Mouse (Mus musculus): ENCODE measurements around the gene Vps29. TPM values are rescaled to one million over a fixed set of nuclear protein-coding genes. Genes with fewer than 3 reads are reported as not detected.

The Vps29 gene
- polyA plus RNA-seq, 1 experiment from 2014 or later, result 249 TPM

DNA sequence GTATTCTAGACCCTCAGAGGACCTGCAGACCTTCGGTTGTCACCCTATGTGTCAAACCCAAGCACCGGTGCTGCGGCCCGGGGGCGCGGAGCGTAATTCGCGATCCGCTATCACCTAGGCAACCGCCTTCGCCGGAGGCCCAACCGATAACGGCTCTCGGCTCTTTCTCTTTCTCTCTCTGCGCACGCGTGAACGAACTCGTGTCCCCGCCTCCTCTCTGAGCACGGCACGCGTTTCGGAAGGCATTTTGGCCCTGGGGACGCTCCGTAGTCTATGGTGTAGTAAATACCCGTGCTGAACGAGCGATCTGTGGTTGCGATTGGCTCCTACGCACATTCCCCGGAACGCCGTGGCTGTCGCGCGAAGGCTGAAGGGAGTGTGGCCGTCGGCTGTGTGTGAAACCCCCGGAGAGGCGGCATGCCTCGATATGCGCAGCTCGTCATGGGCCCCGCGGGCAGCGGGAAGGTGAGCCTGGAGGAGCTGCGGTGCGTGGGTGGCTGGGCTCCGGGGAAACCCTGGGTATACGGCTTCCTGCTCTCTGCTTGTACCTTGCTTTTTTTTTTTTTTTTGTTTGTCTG, 18.1 kb downstream of the Vps29 start, which contains the start of gene Fam216a:
TSS of gene Fam216a (minus strand) at position 173 of the 578 bp plus-strand sequence.
- peak within 1 kb of the TSS; percentile 81 to 93 for H3K4me3 ChIP-seq (ENCODE audit: control insufficient read depth in 1 of 2, insufficient read depth in 1 of 2, low read depth in 1 of 2, low read length in 2 of 2)
- peak; percentile 89 for ATAC-seq (ENCODE audit: insufficient number of reproducible peaks, insufficient read depth, low FRiP score, low read depth)
- peak within 1 kb of the TSS; percentile 89 to 96 for H3K27ac ChIP-seq (replicated peaks in 1 of 2; ENCODE audit: control insufficient read depth in 1 of 2, insufficient read depth in 1 of 2, low read depth in 2 of 2, low read length in 2 of 2)
- H3K36me3 ChIP-seq (ENCODE audit: control insufficient read depth, insufficient read depth, low read length), result peaks cover 54% of the 10 kb centered on the region
- peak within 1 kb of the TSS; percentile 92 for H3K4me2 ChIP-seq (ENCODE audit: low read length)
- H3K27me3 ChIP-seq (ENCODE audit: control insufficient read depth, insufficient read depth, low read length), result no peaks in the 10 kb centered on the region
- H3K4me1 ChIP-seq (ENCODE audit: control insufficient read depth in 2 of 2, insufficient read depth in 2 of 2, low read length in 2 of 2), result peaks cover 2 to 16% of the 10 kb centered on the region in 2 experiments; a peak in 3 of 4 replicates
- no peaks in the 10 kb centered on the region for H3K9me3 ChIP-seq (ENCODE audit: control insufficient read depth, low read length)
- under 1% methylated on average over 53 of the region's 53 CpGs for WGBS
- H3K9ac ChIP-seq (ENCODE audit: low read length), result peak within 1 kb of the TSS; percentile 90

DNA sequence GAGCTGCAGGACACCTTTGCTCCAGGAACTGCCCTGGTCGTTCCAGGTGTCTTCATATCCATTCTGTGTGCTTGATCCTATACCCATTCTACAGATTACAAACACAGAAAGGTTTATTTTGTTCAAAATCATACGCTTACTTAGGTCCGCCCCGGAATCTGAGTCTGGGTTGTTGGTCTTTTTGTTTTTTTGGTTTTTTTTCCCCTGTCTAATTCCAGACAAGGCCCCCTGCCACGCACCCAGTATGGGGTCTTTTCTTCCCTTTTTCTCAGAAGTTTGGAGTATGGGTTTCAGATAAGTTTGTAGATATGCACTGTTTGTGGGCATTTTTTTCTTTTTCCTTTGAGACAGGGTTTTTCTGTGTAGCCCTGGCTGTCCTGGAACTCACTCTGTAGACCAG, 18.7 kb downstream of the Vps29 start:
- no peak for ATAC-seq (ENCODE audit: insufficient number of reproducible peaks, insufficient read depth, low FRiP score, low read depth)
- peak overlapping the region; percentile 92 for H3K4me2 ChIP-seq (ENCODE audit: low read length)
- H3K9me3 ChIP-seq (ENCODE audit: control insufficient read depth, low read length), result no peaks in the 10 kb centered on the region
- 6% methylated on average over 5 of the region's 5 CpGs for WGBS
- peak overlapping the region; percentile 83 to 96 for H3K27ac ChIP-seq (replicated peaks in 1 of 2; ENCODE audit: control insufficient read depth in 1 of 2, insufficient read depth in 1 of 2, low read depth in 2 of 2, low read length in 2 of 2)
- peak overlapping the region; percentile 90 for H3K9ac ChIP-seq (ENCODE audit: low read length)
- H3K36me3 ChIP-seq (ENCODE audit: control insufficient read depth, insufficient read depth, low read length), result peaks cover 48% of the 10 kb centered on the region
- H3K27me3 ChIP-seq (ENCODE audit: control insufficient read depth, insufficient read depth, low read length), result no peaks in the 10 kb centered on the region
- H3K4me3 ChIP-seq (ENCODE audit: control insufficient read depth in 1 of 2, insufficient read depth in 1 of 2, low read depth in 1 of 2, low read length in 2 of 2), result peak overlapping the region; percentile 81 to 93
- peaks cover 2 to 16% of the 10 kb centered on the region in 2 experiments; a peak in 3 of 4 replicates for H3K4me1 ChIP-seq (ENCODE audit: control insufficient read depth in 2 of 2, insufficient read depth in 2 of 2, low read length in 2 of 2)

DNA sequence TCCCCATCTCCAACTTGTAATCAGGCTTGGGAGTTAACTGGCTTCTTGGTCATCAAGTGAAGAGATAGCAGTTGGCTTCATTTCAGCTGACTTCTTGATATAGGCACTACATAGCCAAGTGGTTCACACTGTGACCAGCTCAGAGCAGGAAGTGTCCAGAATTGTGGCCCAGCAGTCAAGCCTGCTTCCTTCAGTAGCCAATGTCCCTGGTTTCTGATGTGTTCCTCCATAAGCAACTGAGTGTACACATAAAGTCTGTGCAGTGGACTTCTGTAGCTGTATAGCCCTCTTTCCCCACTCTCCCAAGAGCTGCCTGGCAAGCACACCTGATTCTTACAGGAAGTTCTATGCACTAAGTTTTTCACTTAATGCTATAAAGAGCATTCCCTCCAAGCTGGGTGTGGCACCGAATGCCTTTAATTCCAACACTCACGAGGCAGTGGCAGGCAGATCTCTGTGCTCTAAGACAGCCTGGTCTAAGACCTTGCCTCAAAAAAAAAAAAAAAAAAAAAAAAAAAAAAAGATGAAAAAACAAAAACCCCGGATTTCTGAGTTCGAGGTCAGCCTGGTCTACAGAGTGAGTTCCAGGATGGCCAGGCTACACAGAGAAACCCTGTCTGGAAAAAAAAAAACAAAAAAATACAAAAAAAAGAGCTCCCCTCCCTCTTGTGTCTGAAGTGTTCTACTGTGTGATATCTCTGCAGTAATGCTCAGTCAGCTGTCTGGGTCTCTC, 23.1 kb downstream of the Vps29 start:
- H3K9me3 ChIP-seq (ENCODE audit: control insufficient read depth, low read length), result no peaks in the 10 kb centered on the region
- no peak overlapping the region for H3K4me3 ChIP-seq (ENCODE audit: control insufficient read depth in 1 of 2, insufficient read depth in 1 of 2, low read depth in 1 of 2, low read length in 2 of 2)
- no peak for ATAC-seq (ENCODE audit: insufficient number of reproducible peaks, insufficient read depth, low FRiP score, low read depth)
- H3K4me2 ChIP-seq (ENCODE audit: low read length), result no peak overlapping the region
- H3K4me1 ChIP-seq (ENCODE audit: control insufficient read depth in 2 of 2, insufficient read depth in 2 of 2, low read length in 2 of 2), result peaks cover 2 to 11% of the 10 kb centered on the region in 2 experiments; a peak in 3 of 4 replicates
- no peaks in the 10 kb centered on the region for H3K27me3 ChIP-seq (ENCODE audit: control insufficient read depth, insufficient read depth, low read length)
- 89% methylated on average over 4 of the region's 4 CpGs for WGBS
- H3K27ac ChIP-seq (replicated peaks in 1 of 2; ENCODE audit: control insufficient read depth in 1 of 2, insufficient read depth in 1 of 2, low read depth in 2 of 2, low read length in 2 of 2), result no peak overlapping the region
- no peak overlapping the region for H3K9ac ChIP-seq (ENCODE audit: low read length)
- H3K36me3 ChIP-seq (ENCODE audit: control insufficient read depth, insufficient read depth, low read length), result peaks cover 56% of the 10 kb centered on the region

DNA sequence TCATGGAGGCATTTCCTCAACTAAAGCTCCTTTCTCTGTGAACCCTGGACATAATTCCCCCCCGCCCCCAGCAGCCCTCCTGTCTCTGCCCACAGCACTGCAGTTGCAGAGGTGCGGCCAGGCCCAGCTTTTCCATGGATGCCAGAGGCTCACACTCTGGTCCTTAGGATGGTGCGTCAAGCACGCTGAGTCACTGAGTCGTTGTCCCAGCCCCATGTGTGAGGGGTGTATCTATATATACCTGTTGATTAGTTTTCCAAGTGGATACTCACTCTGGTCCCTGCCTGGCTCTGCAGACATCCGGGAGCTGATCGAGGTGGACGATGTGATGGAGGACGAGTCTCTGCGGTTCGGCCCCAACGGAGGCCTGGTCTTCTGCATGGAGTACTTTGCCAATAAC, 24.0 kb downstream of the Vps29 start:
- Histone ChIP-seq H3K36me3 (ENCODE audit: control insufficient read depth, insufficient read depth, low read length) (peaks cover 63% of the 10 kb centered on the region), H3K4me2 (ENCODE audit: low read length) (no peak overlapping the region), H3K9ac (ENCODE audit: low read length) (no peak overlapping the region), H3K4me1 (ENCODE audit: control insufficient read depth in 2 of 2, insufficient read depth in 2 of 2, low read length in 2 of 2) (peaks cover 0 to 7% of the 10 kb centered on the region in 2 experiments; a peak in 1 of 4 replicates), H3K27ac (replicated peaks in 1 of 2; ENCODE audit: control insufficient read depth in 1 of 2, insufficient read depth in 1 of 2, low read depth in 2 of 2, low read length in 2 of 2) (no peak overlapping the region), H3K27me3 (ENCODE audit: control insufficient read depth, insufficient read depth, low read length) (no peaks in the 10 kb centered on the region), H3K9me3 (ENCODE audit: control insufficient read depth, low read length) (no peaks in the 10 kb centered on the region), H3K4me3 (ENCODE audit: control insufficient read depth in 1 of 2, insufficient read depth in 1 of 2, low read depth in 1 of 2, low read length in 2 of 2) (no peak overlapping the region)
- ATAC-seq (ENCODE audit: insufficient number of reproducible peaks, insufficient read depth, low FRiP score, low read depth), result no peak
- WGBS, result 90% methylated on average over 12 of the region's 12 CpGs

DNA sequence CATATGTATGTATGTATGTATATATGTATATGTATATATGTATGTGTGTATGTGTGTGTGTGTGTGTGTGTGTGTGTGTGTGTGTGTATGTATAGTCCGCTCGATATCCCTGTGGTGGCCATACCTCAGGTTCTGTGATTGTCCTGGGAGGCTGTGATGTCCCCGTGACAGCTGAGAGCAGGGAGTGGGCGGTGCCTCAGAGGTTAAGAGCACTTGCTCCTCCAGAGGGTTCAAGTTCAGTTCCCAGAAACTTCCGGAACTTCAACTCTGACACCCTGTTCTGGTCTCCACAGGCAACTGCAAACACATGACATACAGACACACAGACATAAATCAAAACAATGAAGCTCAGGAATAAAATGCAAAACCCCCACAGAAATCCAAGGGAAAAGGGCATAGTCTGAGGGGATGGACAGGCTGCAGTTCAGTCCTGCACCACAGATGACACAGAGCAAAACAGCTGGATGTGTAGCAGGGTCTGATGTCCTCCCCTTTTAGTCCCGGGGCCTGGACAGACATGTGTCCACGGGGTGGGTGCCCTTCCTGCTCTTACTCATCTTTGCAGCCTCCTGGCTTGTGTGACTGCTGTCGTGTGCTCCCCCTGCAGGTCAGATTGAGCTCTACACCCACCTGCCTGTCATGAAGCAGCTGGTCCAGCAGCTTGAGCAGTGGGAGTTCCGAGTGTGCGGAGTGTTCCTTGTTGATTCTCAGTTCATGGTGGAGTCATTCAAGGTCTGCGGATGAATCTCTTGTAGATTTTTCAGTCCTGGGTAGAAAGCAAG, 25.4 kb downstream of the Vps29 start:
- H3K4me3 ChIP-seq (ENCODE audit: control insufficient read depth in 1 of 2, insufficient read depth in 1 of 2, low read depth in 1 of 2, low read length in 2 of 2), result no peak overlapping the region
- 56% methylated on average over 11 of the region's 11 CpGs for WGBS
- no peak for ATAC-seq (ENCODE audit: insufficient number of reproducible peaks, insufficient read depth, low FRiP score, low read depth)
- no peak overlapping the region for H3K4me2 ChIP-seq (ENCODE audit: low read length)
- H3K27me3 ChIP-seq (ENCODE audit: control insufficient read depth, insufficient read depth, low read length), result no peaks in the 10 kb centered on the region
- no peaks in the 10 kb centered on the region for H3K9me3 ChIP-seq (ENCODE audit: control insufficient read depth, low read length)
- H3K9ac ChIP-seq (ENCODE audit: low read length), result no peak overlapping the region
- H3K27ac ChIP-seq (replicated peaks in 1 of 2; ENCODE audit: control insufficient read depth in 1 of 2, insufficient read depth in 1 of 2, low read depth in 2 of 2, low read length in 2 of 2), result no peak overlapping the region
- H3K4me1 ChIP-seq (ENCODE audit: control insufficient read depth in 2 of 2, insufficient read depth in 2 of 2, low read length in 2 of 2), result no peaks in the 10 kb centered on the region
- peaks cover 55% of the 10 kb centered on the region for H3K36me3 ChIP-seq (ENCODE audit: control insufficient read depth, insufficient read depth, low read length)

DNA sequence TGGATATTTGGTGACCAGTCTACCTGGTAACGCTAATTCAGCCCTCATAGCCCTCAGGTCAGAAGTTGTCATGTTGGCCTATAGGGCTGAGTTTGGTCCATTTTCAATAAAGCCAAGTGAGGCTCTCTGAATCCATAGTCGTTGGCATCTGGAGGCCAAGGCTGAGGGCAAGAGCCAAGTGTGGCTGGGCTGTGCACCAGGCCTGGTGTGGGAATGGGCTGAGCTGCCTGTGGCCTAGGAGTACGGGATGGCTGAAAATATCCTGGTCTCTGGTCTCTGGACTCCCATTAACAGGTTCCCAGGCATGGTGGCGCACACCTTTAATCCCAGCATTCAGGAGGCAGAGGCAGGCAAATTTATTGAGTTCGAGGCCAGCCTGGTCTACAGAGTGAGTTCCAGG, 35.8 kb downstream of the Vps29 start:
- 0 out of 2 replicates have a peak, but pooled peaks cover 2% of the 10 kb centered on the region for H3K36me3 ChIP-seq (ENCODE audit: control insufficient read depth, insufficient read depth, low read length)

DNA sequence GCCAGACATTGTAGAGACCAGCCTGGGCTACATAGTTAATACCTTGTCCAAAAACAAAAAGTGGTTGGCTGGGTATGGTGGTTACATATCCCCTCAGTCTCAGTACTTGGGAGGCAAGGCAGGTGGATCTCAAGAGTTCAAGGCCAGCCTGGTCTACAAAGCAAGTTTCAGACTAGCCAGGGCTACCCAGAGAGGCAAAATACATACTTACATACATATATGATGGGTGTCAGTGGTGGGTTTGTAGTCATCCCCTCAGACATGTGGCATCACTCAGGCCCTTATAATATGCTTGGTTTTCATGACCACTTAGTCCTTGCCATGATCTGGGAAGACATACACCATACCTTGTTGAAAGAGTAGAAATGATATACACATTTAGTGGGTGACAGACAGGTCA, 36.5 kb downstream of the Vps29 start:
- Histone ChIP-seq H3K27ac (replicated peaks in 1 of 2; ENCODE audit: control insufficient read depth in 1 of 2, insufficient read depth in 1 of 2, low read depth in 2 of 2, low read length in 2 of 2) (no peak overlapping the region), H3K4me1 (ENCODE audit: control insufficient read depth in 2 of 2, insufficient read depth in 2 of 2, low read length in 2 of 2) (peaks cover 2 to 11% of the 10 kb centered on the region in 2 experiments; a peak in 3 of 4 replicates), H3K36me3 (ENCODE audit: control insufficient read depth, insufficient read depth, low read length) (0 out of 2 replicates have a peak, but pooled peaks cover 2% of the 10 kb centered on the region), H3K9me3 (ENCODE audit: control insufficient read depth, low read length) (no peaks in the 10 kb centered on the region), H3K4me3 (ENCODE audit: control insufficient read depth in 1 of 2, insufficient read depth in 1 of 2, low read depth in 1 of 2, low read length in 2 of 2) (no peak overlapping the region), H3K27me3 (ENCODE audit: control insufficient read depth, insufficient read depth, low read length) (no peaks in the 10 kb centered on the region), H3K4me2 (ENCODE audit: low read length) (no peak overlapping the region), H3K9ac (ENCODE audit: low read length) (no peak overlapping the region)
- ATAC-seq (ENCODE audit: insufficient number of reproducible peaks, insufficient read depth, low FRiP score, low read depth), result no peak

More for the DNA sequence above, 35.8 kb downstream of the Vps29 start:
- Histone ChIP-seq H3K4me1 (ENCODE audit: control insufficient read depth in 2 of 2, insufficient read depth in 2 of 2, low read length in 2 of 2) (peaks cover 2 to 11% of the 10 kb centered on the region in 2 experiments; a peak in 3 of 4 replicates), H3K27me3 (ENCODE audit: control insufficient read depth, insufficient read depth, low read length) (no peaks in the 10 kb centered on the region), H3K4me2 (ENCODE audit: low read length) (no peak overlapping the region), H3K9ac (ENCODE audit: low read length) (no peak overlapping the region), H3K4me3 (ENCODE audit: control insufficient read depth in 1 of 2, insufficient read depth in 1 of 2, low read depth in 1 of 2, low read length in 2 of 2) (no peak overlapping the region), H3K9me3 (ENCODE audit: control insufficient read depth, low read length) (no peaks in the 10 kb centered on the region), H3K27ac (replicated peaks in 1 of 2; ENCODE audit: control insufficient read depth in 1 of 2, insufficient read depth in 1 of 2, low read depth in 2 of 2, low read length in 2 of 2) (no peak overlapping the region)
- no peak for ATAC-seq (ENCODE audit: insufficient number of reproducible peaks, insufficient read depth, low FRiP score, low read depth)
- WGBS, result 86% methylated on average over 5 of the region's 5 CpGs

Measured in heart, embryonic 14.5 days (tissue).